Mouse (Mus musculus): ENCODE measurements at regions not wholly inside any gene's neighbourhood (a gene's known extent, or its start where the extent isn't known, plus 50 kb on each side); places are given as distances from the start of the nearest gene placed in this dataset.

DNA sequence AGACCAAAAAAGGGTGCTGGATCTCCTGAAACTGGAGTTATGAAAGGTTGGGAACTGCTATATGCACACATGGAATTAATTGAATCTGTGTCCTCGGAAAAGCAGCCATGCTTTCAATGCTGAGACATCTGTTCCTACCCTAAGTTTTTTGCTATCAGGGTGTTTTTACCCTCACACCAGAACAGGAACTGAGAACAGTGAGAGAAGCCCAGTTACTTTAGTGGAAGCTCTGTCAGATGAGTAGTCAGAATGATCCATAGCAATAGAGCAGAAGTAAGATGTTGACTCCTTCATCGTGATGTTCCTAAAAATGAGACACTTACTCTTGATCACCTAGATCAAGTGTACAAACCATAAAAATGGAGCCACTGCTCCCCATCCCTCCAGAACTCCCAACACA lies 468.7 kb upstream of the Vstm2b start:
- DNase-seq: no peak

DNA sequence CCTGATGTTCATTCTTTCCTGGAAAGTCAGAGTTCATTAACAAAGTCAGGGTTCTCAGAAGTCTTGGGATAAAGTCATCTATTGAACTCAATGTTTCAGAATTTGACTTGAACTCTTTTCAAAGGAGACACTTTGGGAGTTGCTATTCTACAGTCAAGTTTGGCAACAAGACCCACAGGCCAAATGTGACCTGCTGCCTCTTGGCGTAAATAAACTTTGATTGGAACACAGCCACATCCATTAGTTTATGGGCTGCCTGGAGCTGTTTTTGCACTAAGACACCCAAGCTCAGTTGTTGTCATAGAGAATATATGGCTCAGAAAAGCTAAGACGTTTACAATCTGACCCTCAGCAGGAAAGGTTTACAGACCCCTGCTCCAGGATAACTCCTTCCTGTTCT lies 464.2 kb upstream of the Vstm2b start:
- DNase-seq: no peak

DNA sequence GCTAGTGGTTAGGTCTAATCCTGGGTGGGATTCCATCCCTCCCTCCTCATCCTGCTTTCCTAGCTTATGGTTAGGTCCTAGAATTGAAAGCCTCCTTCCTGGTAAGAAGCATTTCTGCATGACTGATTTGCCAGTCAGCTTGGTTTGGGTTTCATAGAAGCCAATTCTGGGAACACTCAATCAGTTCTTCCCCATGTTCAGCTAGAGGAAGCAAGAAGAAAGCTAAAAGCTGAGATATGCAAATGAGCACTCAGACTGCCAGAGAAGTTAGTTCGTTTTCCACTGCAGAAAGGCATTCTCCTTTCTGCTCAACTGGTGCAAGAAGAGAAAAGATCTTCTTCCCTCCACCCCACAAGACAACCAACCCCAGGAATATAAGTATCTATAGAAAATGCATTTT lies 457.0 kb upstream of the Vstm2b start:
- DNase-seq: no peak

DNA sequence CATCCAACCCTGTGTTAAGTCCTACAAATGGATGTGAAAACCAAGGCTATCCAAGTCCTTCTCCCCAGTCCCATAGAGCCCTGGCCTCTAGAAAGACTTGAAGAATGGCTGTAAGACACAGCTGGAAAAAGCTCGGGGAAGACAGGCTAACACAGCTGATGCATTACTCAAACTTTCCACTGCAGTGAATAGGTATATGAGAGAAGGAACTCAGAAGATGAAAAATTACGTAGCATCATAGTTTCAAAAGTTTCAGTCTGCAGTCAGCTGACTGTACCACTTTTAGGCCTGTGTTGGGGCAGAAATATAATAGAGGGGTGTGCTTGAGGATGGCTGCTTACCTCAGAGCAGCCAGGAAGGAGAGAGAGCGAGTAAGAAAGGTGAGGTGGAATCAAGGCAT lies 456.3 kb upstream of the Vstm2b start:
- no peak for DNase-seq

DNA sequence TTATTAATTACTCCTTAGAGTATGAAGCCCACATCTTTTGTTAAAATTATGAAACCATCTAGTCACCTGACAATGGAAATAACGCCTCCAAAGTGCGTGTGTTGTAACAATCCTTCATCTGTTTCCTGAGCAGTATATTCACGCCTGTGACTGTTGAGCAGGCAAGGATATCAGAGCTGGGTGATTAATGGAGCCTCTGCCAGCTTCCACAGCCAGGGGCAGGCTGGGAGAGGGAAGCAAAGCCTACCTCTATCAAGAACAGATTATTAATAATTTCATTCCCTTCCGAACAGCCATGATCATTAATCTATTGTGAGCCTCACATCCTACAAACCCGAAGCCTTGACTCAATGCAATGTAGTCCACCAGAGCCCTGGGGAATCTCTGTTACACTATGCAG lies 431.7 kb upstream of the Vstm2b start:
- no peak for DNase-seq

DNA sequence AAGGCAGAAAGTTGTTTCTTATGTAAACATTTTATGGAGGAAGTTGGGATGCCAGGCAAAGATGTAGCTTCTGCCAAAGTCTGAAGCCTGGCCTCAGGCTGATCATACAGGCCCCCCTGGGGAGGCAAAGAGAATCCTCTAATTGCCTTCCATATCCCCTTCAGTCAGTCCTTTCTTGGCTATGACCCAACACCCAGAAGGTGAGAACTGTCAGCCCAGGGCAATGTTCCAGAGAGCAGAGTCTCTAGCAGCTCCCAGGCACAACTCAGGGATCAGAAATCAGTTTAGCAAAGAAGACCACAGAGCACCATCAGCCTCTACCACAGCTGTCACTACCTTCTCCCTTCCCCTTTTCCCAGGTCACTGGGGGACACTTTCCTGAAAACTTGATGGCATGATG lies 410.9 kb upstream of the Vstm2b start:
- DNase-seq: no peak

DNA sequence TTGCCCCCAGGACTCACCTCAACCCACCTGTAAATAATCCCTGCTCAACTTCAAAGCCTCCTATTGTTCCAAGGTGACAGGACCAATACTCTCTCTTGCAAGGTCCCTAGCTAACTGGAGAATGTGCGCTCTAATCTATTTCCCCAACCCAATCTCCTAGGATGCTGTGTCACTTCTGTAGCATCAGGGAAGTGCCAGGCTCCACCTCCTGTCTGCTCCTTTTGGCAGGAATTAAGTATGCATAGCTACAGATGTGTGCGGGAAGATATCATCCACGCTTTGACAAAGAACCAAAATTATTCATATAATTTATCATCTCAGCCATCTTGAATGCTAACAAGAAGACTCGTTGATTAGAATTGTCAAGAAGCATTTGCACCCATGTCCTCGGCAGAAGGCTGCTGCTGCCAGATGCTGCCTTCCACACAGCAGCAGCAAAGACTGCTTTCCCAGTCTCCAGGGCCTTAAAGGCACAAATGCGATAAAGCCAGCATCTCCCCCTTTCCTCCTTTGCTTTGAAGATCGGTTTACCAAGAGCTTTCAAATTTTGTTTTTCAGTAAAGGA lies 375.3 kb upstream of the Vstm2b start:
- DNase-seq: no peak

DNA sequence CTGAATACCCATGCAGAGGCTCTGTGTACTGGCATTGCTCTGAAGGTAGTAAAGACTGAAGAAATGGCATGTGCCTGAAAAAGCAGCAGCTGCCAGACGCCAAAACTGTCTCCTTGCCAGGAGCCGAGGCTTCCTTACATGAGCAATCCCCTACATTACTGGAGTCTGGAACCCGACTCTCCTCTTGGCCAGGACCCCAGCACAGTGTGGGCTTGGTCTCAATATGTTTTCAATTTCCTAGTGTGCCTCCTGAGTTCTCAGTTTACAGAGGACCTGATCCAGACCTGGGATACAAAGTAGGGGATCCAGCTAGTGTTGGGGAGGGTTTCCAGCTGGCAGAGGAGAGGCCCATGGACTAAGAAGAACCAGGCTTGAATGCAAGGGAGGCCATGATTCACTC lies 361.5 kb upstream of the Vstm2b start:
- peak; percentile 4 for DNase-seq

DNA sequence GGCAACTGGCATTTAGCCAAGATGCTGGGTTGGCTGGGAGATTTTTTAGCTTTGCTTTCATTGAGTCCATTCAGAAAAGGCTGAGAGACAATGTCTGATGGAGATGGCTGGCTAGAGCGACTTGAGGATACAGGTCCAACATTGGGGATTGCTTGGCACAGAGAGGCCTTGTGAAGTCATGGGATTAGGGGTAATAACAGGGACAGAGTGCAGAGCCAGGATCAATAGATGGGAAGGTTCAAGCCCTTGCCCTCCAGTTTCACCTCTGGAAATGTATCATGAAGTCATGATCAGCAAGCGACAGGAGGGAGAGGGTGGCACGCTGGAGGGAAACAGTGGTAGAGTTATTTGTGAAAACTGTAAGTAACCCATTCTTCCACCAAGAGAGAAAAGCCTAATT lies 360.5 kb upstream of the Vstm2b start:
- DNase-seq: no peak

DNA sequence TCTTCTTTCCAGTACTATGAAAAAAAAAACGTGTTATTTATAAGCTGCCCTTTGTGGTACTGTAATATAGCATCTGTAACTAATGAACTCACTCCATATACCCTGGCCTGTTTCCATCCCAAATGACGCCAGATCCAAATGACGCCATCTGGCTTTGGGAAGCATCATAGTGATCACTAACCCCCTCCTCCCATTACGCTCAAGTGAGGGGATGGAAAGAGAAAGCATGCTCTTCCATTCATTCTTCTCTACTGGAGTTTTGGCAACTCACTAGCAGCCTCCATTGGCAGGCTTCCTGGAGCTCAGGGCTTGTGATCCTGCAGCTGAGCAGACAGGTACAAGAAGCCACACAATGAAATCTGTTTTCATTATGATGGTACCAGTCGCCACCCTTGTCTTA lies 358.3 kb upstream of the Vstm2b start:
- DNase-seq: peak; percentile 11

DNA sequence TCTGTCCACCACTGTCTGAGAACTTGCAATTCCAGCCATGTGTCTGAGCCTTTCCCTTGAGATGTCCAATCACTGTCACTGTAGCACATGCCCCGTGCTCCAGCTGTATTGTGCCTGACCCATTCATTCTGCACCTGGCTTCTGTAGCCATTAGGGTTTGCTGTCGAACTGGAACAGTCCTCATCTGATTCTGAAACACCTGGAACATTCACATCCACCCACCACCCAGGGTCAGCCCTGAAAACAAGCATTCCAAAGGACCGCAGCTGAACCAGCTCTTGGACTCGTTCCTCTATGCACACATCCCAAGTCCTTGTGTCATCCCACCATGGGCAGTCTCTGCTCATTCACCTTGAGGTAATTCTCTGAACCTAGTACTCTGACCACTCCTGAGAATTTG lies 356.8 kb upstream of the Vstm2b start:
- no peak for DNase-seq

DNA sequence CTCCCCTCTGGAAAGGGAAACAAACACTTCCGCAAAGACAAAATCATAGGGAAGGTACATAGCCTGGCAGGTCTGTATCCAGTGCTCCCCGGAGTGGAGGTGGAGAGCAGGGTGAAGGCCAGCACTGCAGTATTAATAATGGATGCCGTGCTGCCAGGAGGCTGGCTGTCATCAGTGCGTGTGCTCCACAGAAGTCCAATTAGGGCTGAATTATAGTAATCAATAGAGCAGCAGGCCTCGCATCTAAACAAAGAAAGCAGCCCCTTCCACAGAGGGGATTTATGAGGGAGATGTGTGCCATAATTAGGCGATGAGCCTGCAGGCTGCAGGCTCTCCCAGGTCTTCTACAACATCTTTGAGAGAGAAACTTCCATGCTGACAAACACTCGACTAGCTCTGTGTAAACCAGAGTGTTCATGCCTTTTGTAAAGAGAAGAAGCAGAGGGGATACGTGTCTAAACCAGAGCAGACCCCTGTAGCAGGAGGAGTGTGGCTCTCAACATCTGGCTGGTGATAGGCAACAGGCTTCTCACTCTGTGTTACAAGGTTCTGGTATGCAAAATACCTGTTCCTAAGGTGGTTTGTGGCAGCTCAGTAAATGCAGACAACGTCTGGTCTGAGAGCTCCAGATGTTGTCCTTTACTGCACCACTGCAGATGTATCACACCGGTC lies 334.5 kb upstream of the Vstm2b start:
- DNase-seq: no peak

DNA sequence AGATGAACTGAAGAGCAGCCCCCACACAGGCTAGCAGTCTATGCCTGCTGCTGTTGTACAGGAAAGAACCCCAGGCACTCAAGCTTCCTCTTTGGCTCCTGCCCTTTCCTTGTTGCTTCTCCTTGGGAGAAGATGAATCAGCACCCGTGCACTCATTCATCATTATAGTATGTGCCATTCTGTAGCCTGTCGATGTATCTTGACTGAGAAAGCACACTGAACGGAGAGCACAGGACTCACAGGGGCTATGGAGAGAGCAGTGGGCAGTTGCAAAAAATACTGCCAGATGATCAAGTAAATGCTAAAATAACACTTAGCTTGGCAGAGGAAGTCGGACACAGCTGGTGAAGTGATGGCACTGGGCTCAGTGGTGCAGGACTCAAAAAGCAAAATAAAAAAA lies 322.2 kb upstream of the Vstm2b start:
- no peak for DNase-seq

DNA sequence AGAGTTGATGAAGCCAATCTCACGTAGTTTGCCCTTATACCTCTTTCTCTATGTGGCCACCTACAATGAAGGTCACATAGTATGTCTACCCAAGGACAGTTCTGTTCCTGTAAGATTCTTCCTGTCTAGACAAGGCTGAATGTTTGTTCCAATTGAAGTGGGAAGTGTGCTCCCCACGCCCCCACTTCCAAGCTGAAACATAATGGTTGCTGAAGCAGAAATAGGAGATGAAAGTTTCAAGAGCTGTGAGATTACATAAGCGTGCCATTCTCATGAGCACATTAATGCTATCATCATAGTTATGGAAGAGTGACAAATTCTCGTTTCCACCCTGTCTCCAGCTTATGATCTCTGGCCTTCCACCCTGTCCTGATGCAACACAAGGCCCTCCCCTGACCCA lies 320.8 kb upstream of the Vstm2b start:
- DNase-seq: no peak

DNA sequence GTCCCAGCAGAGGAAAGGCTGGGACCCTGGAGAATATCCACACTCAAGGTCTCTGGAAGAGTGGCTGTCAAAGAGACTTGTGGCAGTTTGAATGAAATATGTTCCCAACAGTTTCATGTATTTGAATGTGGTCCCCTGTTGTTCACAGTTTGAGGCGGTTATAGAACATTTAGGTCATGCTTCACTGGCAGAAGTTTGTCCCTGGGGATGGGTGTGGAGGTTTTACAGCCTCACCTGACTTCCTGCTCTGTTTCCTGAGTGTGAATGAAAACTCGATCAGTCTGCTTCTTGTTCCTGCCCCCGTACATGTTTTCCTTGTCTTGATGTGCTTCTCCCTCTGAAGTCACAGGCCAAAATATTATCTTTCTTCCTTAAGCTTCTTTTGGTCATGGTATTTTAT lies 277.4 kb upstream of the Vstm2b start:
- DNase-seq: no peak

DNA sequence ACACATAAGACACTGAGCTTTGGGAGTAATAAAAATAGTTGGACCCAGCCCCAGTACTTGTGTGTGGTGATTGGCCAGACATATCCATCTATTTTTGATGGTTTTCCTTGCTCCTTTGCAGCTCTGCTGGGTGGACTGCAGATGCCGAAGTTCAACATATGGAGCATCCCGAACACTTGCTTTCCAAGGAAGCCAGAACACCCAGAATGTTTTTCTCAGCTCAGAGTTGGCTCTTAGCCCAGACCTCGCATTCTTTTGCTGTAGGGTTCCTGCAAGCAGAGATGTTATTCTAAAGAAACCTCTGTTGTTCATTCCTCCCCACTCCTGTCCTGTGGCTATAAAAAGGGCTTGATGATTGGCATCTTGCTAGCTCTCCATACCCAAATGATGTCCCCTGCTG lies 275.3 kb upstream of the Vstm2b start:
- DNase-seq: peak; percentile 60

DNA sequence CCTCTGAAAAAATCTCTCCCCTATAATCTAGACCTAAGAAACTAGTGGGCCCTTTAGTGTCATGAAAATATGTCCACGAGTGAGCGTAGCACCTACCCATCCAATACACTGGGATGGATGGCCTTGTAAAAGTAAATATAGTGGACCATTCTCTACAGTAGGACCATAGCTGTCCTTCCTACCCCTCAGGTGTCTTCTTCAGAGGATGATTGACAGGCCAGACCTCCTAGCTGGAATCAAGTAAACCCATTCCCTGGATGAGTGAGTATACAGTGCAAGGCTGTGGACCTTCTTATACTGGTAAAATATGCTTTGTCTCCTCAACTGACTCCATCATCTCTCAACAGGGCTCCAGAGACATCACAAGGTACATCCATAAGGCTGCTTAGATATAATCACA lies 274.8 kb upstream of the Vstm2b start:
- no peak for DNase-seq

DNA sequence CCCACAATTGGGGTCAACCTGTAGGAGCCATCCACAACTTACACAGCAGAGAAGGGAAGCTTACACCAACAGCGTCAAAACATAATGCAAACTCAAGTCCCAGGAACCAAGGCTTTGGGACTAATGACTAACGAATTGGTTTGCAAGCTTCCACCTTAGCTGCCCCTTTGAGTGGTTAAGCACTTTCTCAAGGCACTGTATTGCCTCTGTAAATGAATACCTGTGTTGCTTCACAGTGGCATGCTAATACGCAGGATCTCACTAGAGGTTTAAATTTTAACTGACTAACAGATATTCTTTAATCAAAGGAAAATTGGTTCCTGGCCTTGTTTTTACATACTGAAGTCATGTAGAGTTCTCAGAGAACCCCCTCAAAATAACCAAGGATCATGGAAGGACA lies 261.8 kb upstream of the Vstm2b start:
- no peak for DNase-seq

DNA sequence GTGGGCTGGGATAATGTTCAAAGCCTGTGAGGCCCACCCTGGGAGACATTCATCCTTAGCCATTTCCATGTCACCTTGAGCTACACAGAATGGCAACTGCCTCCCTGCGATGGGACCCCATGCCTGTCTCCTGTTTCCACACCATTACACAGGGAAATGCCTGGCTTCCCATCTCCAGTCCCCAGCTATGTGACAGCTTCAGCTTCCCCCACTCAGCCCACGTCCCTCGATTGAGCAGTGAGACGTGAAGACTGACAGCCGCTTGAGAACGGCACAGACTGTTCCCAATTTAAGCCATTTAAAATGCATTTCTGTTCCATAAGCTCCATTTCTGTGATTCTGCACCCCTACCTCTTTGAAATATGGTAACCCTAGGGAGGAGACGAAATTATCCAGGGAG lies 243.1 kb upstream of the Vstm2b start:
- no peak for DNase-seq

DNA sequence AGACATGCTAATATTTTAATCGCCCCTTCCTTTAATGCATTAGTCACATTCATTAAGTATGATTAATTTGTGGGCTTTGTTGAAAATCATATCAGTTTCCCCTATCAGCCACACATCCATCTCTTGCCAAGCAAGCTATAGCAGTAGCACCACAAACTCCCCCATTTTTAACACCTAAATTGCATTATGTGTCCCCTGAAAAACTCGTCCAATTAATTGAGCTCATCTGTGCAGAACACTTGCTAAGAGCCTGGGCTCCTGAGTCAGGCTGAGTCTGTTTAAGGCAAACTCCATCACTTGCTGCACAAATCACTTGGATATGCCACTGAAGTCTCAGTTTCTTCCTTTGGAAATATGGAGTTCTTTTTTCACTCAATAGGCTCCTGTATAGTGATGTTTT lies 242.7 kb upstream of the Vstm2b start:
- no peak for DNase-seq

DNA sequence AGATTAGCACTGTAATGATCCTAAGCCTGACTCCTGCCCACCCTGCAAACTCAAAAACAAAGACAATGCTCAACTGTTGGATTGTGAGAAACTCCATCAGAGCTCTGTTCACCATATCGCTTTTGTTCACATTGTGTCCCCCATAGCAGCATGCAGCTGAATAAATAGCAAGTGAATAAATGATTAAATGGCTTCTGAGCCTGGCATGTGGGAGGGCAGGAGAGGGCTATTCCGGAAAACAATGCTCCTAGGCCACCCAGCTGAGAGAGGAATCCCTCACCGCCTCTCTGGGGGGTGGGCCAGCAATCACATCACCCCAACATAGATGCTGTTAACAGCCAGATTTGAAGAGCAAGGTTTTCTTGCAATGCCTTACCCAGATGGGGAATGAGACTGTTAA lies 238.5 kb upstream of the Vstm2b start:
- no peak for DNase-seq

DNA sequence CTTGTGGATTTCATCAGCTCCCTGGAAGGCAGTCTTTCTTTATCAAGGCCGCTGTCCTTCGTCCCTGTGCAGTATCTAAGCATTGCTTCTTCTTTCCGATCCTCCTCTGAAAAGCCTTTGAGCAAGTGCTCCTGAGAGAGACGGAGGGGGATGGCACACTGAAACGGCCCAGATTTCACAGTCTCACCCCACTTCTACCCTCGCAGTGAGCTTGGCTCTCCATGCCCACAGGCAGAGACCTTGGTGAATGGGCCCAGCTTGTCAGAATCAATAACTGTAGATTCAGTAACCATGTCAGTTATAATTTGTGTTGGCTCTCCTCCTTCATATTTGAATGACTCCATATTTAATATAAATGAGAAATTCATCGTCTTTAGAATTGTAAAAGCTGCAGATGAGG lies 234.3 kb upstream of the Vstm2b start:
- no peak for DNase-seq

DNA sequence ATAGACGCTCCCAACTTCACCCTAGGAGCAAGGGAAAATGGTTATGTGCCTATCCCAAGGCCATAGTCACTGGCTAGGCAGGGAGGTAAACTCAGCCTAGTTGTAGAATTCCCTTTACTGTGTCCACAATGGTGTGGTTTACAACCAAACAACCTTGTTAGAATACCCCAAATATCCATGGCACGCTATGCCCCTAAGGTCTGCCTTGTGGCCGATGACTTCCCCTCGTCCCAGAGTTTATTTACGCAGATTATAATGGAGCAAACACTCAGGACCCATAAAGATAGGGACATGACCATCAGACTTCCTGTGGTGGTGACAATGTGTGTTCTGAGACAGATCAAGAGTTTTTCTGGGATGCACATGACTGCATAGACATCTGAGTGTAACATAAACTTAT lies 231.5 kb upstream of the Vstm2b start:
- no peak for DNase-seq

DNA sequence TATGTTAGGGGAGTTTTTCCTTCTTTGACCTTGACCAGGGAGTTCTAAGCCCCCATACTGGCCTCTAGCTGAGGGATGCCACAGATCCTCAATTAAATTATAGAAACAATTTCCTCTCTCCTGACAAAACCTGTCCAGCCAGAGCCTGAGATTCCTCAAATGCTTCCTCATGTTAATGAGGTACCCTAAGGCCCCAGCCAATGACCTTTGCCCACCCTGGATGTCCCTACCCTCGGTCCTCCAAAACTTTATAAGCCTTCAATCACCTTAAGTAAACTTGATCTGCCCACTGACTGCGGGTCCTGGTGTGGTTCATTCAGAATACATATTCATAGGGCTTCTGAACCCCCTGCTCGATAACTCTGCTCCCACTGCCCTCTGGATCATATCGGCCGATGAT lies 227.7 kb upstream of the Vstm2b start:
- no peak for DNase-seq

DNA sequence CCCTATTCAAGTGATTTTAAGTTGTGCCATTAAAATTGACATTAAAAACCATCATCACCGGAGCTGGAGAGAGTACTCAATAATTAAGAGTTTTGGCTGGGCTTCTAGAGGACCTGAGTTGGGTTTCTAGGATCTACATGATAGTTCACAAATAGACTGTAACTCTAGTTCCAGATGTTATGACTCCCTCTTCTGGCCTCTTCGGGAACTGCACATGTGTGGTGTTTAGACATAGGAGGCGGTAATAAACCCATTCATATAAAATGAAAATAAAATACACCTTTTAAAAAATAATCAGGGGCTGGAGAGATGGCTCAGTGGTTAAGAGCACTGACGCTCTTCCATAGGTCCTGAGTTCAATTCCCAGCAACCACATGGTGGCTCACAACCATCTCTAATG lies 227.1 kb upstream of the Vstm2b start:
- peak; percentile 22 for DNase-seq

DNA sequence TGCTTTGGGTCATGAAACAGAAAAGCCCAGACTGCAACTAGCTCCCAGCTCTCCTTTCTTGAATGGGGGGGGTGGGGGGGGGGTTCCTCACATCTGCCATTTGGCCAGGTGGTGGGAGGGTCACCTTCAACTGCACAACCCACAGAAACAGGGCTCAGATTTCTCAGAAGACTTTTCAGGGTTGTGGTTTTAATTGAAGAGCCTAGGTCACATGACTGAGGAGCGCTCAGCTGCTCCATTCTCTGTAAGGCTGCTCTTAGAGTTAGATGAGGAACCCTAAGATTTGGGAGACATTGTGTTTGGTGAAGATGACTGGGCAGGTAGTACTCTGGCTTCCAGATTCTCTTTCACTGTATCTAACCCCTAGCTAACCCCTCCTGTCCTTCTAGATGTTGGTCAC lies 225.8 kb upstream of the Vstm2b start:
- DNase-seq: no peak

Measured in right cerebral cortex, postnatal 4 days (tissue).